Mouse (Mus musculus) neural tube, embryonic 13.5 days (tissue): Measurements from ENCODE around the gene Elf1. TPM values are rescaled to one million over a fixed set of nuclear protein-coding genes. Genes with fewer than 3 reads are reported as not detected.

Experiments
- ATAC-seq: fragments of 200-750 bp; cut with Nextera tagmentation; 2 replicates; pipeline ENCODE4 v1.8.0; 2017; ENCODE audit warnings: low read depth, mild to moderate bottlenecking, moderate TSS enrichment, moderate library complexity
- H3K27ac ChIP-seq: fragments of 300-500 bp; sonication (generic); replicated peaks from 2 replicates; pipeline ENCODE4 v1.5.1; 2015; ENCODE audit warnings: moderate library complexity, mild to moderate bottlenecking, inconsistent platforms
- H3K27me3 ChIP-seq: fragments of 300-500 bp; sonication (generic); 2 replicates; pipeline ENCODE4 v1.6.1; 2015; ENCODE audit warnings: mild to moderate bottlenecking, inconsistent platforms
- H3K36me3 ChIP-seq: fragments of 300-500 bp; sonication (generic); 2 replicates; pipeline ENCODE4 v1.6.1; 2015; ENCODE audit warnings: mild to moderate bottlenecking, inconsistent platforms
- H3K4me1 ChIP-seq: fragments of 300-500 bp; sonication (generic); replicated peaks from 2 replicates; pipeline ENCODE4 v1.6.1; 2015; ENCODE audit warnings: inconsistent platforms
- H3K4me2 ChIP-seq: fragments of 300-500 bp; sonication (generic); 2 replicates; pipeline ENCODE4 v1.6.1; 2015; ENCODE audit warnings: inconsistent platforms, mild to moderate bottlenecking, moderate library complexity
- H3K4me3 ChIP-seq: fragments of 300-500 bp; sonication (generic); 2 replicates; pipeline ENCODE4 v1.5.1; 2015; ENCODE audit warnings: mild to moderate bottlenecking, inconsistent platforms
- H3K9ac ChIP-seq: fragments of 300-500 bp; sonication (generic); 2 replicates; pipeline ENCODE4 v1.6.1; 2015; ENCODE audit warnings: moderate library complexity, mild to moderate bottlenecking, inconsistent platforms
- H3K9me3 ChIP-seq: fragments of 300-500 bp; sonication (generic); 2 replicates; pipeline ENCODE4 v1.6.1; 2016; ENCODE audit warnings: inconsistent platforms
- WGBS: fragments of 180-500 bp; shearing (Covaris S2); methylation state at CpG from one replicate; pipeline ENCODE4 v1.1.7; 2015; 5-methylcytosine and 5-hydroxymethylcytosine counted together
- polyA plus RNA-seq: library from polyadenylated mRNA; unstranded; fragments of >200 nt; fragmentation: Nextera tagmentation; extraction: Ambion mirVana; gene quantifications from 2 replicates; pipeline ENCODE4 v1.2.1, GENCODE M21; 2015

The Elf1 gene
- polyA plus RNA-seq, 1 experiment from 2014 or later: 4.3 TPM

- H3K4me1 ChIP-seq: no peaks in the 10 kb centered on the region
- no peaks in the 10 kb centered on the region for H3K27me3 ChIP-seq
- 0 out of 2 replicates have a peak, but pooled peaks cover 7% of the 10 kb centered on the region for H3K9me3 ChIP-seq
- no peak for ATAC-seq
- WGBS: 86% methylated on average over 7 of the region's 7 CpGs
- no peak overlapping the region for H3K27ac ChIP-seq
- H3K36me3 ChIP-seq: no peaks in the 10 kb centered on the region
- H3K4me3 ChIP-seq: no peak overlapping the region
- H3K4me2 ChIP-seq: no peak overlapping the region
- no peak overlapping the region for H3K9ac ChIP-seq
These were observed 68.3 kb downstream of the Elf1 start for GRCm38 (mm10) chr14:79549343-79549742.

DNA sequence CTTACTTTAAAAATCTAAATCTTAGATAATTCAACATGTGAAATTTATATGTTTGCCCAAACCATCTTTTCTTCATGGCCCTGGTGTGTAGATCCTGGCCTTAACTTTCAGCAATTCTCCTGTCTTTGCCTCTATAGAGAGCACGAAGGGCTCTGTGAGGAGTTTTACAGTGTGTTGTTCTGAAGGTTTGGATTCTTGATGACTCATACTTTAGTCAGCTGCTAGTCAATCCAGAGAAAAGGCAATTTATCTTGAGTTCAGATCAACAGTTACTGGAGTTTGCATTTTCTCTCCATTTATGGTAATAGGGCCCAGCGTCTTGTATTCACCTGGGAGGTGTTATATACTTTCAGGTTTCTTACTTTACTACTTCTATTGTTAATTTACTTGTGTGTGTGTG is 70.9 kb downstream of the Elf1 start:
- H3K4me3 ChIP-seq: no peak overlapping the region
- H3K27me3 ChIP-seq: no peaks in the 10 kb centered on the region
- no peak overlapping the region for H3K9ac ChIP-seq
- no peaks in the 10 kb centered on the region for H3K4me1 ChIP-seq
- H3K36me3 ChIP-seq: no peaks in the 10 kb centered on the region
- H3K4me2 ChIP-seq: no peak overlapping the region
- ATAC-seq: no peak
- 95% methylated on average over 2 of the region's 2 CpGs for WGBS
- H3K9me3 ChIP-seq: 0 out of 2 replicates have a peak, but pooled peaks cover 7% of the 10 kb centered on the region
- H3K27ac ChIP-seq: no peak overlapping the region

- Histone ChIP-seq H3K9ac (no peak overlapping the region), H3K27me3 (no peaks in the 10 kb centered on the region), H3K36me3 (no peaks in the 10 kb centered on the region), H3K27ac (no peak overlapping the region), H3K4me2 (no peak overlapping the region), H3K4me3 (no peak overlapping the region), H3K4me1 (no peaks in the 10 kb centered on the region), H3K9me3 (0 out of 2 replicates have a peak, but pooled peaks cover 7% of the 10 kb centered on the region)
- WGBS: 96% methylated on average over 1 of the region's 1 CpGs
- no peak for ATAC-seq
These were observed 71.9 kb downstream of the Elf1 start for GRCm38 (mm10) chr14:79552854-79553253.

DNA sequence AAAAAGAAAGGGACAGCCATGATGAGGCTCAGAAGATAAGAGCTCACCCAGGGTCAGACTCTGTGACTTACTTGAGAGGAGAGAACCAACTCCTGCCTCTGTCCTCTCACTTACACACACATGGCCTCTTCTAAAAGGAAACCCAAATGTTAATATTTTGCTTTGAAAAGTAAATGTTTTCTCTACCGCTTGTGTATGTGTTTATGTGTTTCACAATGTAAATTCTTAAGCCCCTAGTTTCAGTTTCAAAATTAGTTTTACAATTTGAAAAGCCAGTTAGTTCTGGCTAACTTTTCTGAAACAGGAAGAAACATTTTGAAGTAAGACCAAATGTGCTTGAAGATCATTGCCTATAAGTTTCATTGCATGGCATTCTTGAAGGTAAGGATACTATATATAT is 76.8 kb downstream of the Elf1 start:
- no peak for ATAC-seq
- no peak overlapping the region for H3K4me3 ChIP-seq
- H3K36me3 ChIP-seq: peaks cover 8% of the 10 kb centered on the region
- no peaks in the 10 kb centered on the region for H3K4me1 ChIP-seq
- H3K27ac ChIP-seq: no peak overlapping the region
- no peak overlapping the region for H3K4me2 ChIP-seq
- no peaks in the 10 kb centered on the region for H3K27me3 ChIP-seq
- H3K9me3 ChIP-seq: 0 out of 2 replicates have a peak, but pooled peaks cover 7% of the 10 kb centered on the region
- H3K9ac ChIP-seq: no peak overlapping the region
- 98% methylated on average over 1 of the region's 1 CpGs for WGBS

DNA sequence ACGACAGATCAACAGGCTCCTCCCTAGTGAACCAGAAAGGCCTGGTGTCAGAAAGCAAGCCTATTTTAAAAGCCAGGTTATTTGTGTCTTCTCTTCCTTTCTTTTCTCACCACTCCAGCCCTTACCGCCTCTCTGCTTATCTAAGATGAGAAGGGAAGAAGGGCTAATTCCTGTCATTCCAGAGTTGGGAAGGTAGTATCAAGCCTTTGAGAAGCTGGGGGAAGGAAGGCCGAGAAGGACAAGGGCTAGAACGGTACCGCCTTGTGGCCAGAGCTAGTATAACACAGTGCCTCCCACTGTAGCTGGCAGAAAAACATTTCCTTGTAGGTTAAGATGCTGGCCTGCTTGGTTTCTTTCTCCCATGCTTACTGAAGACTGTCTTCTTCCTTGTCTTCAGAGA is 81.8 kb downstream of the Elf1 start:
- 25% methylated on average over 5 of the region's 5 CpGs for WGBS
- Histone ChIP-seq H3K4me2 (no peak overlapping the region), H3K9ac (no peak overlapping the region)

GRCm38 (mm10) chr14:79564784-79565183 is 83.8 kb downstream of the Elf1 start:
- WGBS: 67% methylated on average over 6 of the region's 6 CpGs

More for the DNA sequence above, 81.8 kb downstream of the Elf1 start:
- no peaks in the 10 kb centered on the region for H3K27me3 ChIP-seq
- H3K9me3 ChIP-seq: no peaks in the 10 kb centered on the region
- H3K36me3 ChIP-seq: peaks cover 8% of the 10 kb centered on the region
- no peak overlapping the region for H3K4me3 ChIP-seq
- ATAC-seq: no peak
- H3K27ac ChIP-seq: no peak overlapping the region
- H3K4me1 ChIP-seq: no peaks in the 10 kb centered on the region

GRCm38 (mm10) chr14:79573482-79574191 is 92.6 kb downstream of the Elf1 start:
- no peak overlapping the region for H3K4me2 ChIP-seq
- H3K9me3 ChIP-seq: no peaks in the 10 kb centered on the region
- H3K9ac ChIP-seq: no peak overlapping the region
- peaks cover 12% of the 10 kb centered on the region for H3K36me3 ChIP-seq
- WGBS: 93% methylated on average over 13 of the region's 13 CpGs
- H3K27me3 ChIP-seq: no peaks in the 10 kb centered on the region
- H3K4me3 ChIP-seq: no peak overlapping the region
- H3K4me1 ChIP-seq: no peaks in the 10 kb centered on the region
- no peak for ATAC-seq
- H3K27ac ChIP-seq: no peak overlapping the region

More at GRCm38 (mm10) chr14:79564784-79565183, 83.8 kb downstream of the Elf1 start:
- Histone ChIP-seq H3K4me2 (no peak overlapping the region), H3K4me1 (no peaks in the 10 kb centered on the region), H3K9me3 (no peaks in the 10 kb centered on the region), H3K27me3 (no peaks in the 10 kb centered on the region), H3K9ac (no peak overlapping the region), H3K4me3 (no peak overlapping the region), H3K27ac (no peak overlapping the region), H3K36me3 (peaks cover 8% of the 10 kb centered on the region)
- ATAC-seq: no peak

DNA sequence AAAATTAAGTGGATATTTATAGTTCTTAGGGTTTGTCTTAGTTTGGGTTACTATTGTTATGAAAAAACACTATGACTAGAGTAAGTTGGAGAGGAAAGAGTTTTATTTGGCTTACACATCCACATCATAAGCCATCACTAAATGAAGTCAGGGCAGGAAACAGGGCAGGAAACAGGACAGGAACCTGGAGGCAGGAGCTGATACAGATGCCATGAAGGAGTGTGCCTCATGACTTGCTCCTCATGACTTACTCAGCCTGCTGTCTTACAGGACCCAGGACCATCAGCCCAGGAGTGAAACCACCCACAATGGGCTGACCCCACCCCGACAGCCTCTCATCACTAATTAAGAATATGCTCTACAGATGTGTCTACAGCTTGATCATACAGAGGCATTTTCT is 93.4 kb downstream of the Elf1 start:
- Histone ChIP-seq H3K27me3 (no peaks in the 10 kb centered on the region), H3K4me1 (no peaks in the 10 kb centered on the region), H3K9ac (no peak overlapping the region), H3K4me3 (no peak overlapping the region), H3K36me3 (peaks cover 12% of the 10 kb centered on the region), H3K9me3 (no peaks in the 10 kb centered on the region), H3K27ac (no peak overlapping the region), H3K4me2 (no peak overlapping the region)
- WGBS: 94% methylated on average over 1 of the region's 1 CpGs
- ATAC-seq: no peak

DNA sequence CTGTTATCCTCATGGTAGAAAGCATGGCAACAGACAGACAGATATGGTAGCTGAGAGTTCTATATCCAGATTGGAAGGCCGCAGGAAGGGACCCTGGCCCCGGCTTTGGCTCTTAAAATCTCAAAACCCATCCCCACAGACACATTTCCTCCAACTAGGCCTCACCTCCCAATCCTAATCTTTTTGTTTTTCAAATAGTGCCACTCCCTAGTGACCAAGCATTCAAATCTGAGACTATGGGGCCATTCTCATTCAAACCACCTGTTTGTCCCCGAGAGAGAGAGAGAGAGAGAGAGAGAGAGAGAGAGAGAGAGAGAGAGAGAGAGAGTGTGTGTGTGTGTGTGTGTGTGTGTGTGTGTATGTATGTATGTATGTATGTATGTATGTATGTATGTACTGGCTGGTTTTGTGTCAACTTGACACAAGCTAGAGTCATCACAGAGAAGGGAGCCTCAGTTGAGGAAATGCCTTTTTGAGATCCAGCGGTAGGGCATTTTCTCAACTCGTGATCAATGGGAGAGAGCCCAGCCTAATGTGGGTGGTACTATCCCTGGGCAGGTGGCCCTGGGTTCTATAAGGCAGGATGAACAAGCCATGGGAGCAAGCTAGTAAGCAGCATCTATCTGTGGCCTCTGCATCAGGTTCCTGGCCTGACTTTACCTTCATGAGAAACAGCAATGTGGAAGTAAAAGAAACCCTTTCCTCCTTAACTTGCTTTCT is 102.7 kb downstream of the Elf1 start:
- Histone ChIP-seq H3K9ac (no peak overlapping the region), H3K27ac (no peak overlapping the region), H3K4me3 (no peak overlapping the region), H3K4me2 (no peak overlapping the region), H3K27me3 (no peaks in the 10 kb centered on the region), H3K36me3 (peaks cover 4% of the 10 kb centered on the region; the same call in 1 of the 2 replicates), H3K9me3 (no peaks in the 10 kb centered on the region), H3K4me1 (peaks cover 15% of the 10 kb centered on the region)
- ATAC-seq: no peak
- WGBS: 82% methylated on average over 5 of the region's 5 CpGs

GRCm38 (mm10) chr14:79586499-79587138 is 105.6 kb downstream of the Elf1 start:
- H3K27me3 ChIP-seq: no peaks in the 10 kb centered on the region
- H3K9me3 ChIP-seq: no peaks in the 10 kb centered on the region
- peaks cover 30% of the 10 kb centered on the region for H3K4me1 ChIP-seq
- ATAC-seq: no peak
- peak overlapping the region; percentile 91 for H3K4me2 ChIP-seq
- WGBS: 37% methylated on average over 16 of the region's 16 CpGs
- peak overlapping the region; percentile 96 for H3K27ac ChIP-seq
- H3K4me3 ChIP-seq: peak overlapping the region; percentile 69
- H3K36me3 ChIP-seq: 0 out of 2 replicates have a peak, but pooled peaks cover 8% of the 10 kb centered on the region
- peak overlapping the region; percentile 71 for H3K9ac ChIP-seq

GRCm38 (mm10) chr14:79587139-79587851 is 106.3 kb downstream of the Elf1 start, which contains the start of gene Sugt1:
Gene Sugt1 (plus strand): TSS chr14:79587691.
- no peaks in the 10 kb centered on the region for H3K9me3 ChIP-seq
- peak; percentile 99 for ATAC-seq
- no peaks in the 10 kb centered on the region for H3K27me3 ChIP-seq
- H3K9ac ChIP-seq: peak within 1 kb of the TSS; percentile 71
- under 1% methylated on average over 60 of the region's 60 CpGs for WGBS
- H3K4me1 ChIP-seq: peaks cover 31% of the 10 kb centered on the region
- H3K4me2 ChIP-seq: peak within 1 kb of the TSS; percentile 91
- H3K4me3 ChIP-seq: peak within 1 kb of the TSS; percentile 69
- H3K36me3 ChIP-seq: 0 out of 2 replicates have a peak, but pooled peaks cover 8% of the 10 kb centered on the region
- H3K27ac ChIP-seq: peak within 1 kb of the TSS; percentile 96
